Mouse (Mus musculus) thymus, postnatal 25 days (tissue): ENCODE data around the gene Stx6.
A peak's percentile ranks its signal among the peaks of the same experiment; 100 is the strongest.

Experiments used
- DNase-seq: peaks from one replicate; pipeline ENCODE4 v3.0.0; 2022

Stx6 gene

GRCm38 (mm10) chr1:155210011-155210763 is 51.7 kb downstream of the Stx6 start:
- DNase-seq: no peak

GRCm38 (mm10) chr1:155211017-155211416 is 52.5 kb downstream of the Stx6 start:
- no peak for DNase-seq

GRCm38 (mm10) chr1:155212081-155212480 is 53.6 kb downstream of the Stx6 start:
- no peak for DNase-seq

- DNase-seq: no peak
Observed at GRCm38 (mm10) chr1:155212493-155212892, 54.0 kb downstream of the Stx6 start.

GRCm38 (mm10) chr1:155212936-155213774 is 54.6 kb downstream of the Stx6 start:
- DNase-seq: no peak

- DNase-seq: no peak
Observed at GRCm38 (mm10) chr1:155213912-155214311, 55.4 kb downstream of the Stx6 start.

GRCm38 (mm10) chr1:155215066-155215764 is 56.7 kb downstream of the Stx6 start:
- DNase-seq: peak; percentile 61

- no peak for DNase-seq
Observed at GRCm38 (mm10) chr1:155216313-155216712, 57.8 kb downstream of the Stx6 start.

GRCm38 (mm10) chr1:155216844-155217243 is 58.3 kb downstream of the Stx6 start:
- no peak for DNase-seq

- peak; percentile 80 for DNase-seq
Observed at GRCm38 (mm10) chr1:155217865-155218541, 59.5 kb downstream of the Stx6 start.

GRCm38 (mm10) chr1:155218924-155219323 is 60.4 kb downstream of the Stx6 start:
- DNase-seq: no peak

GRCm38 (mm10) chr1:155222101-155222669 is 63.7 kb downstream of the Stx6 start:
- no peak for DNase-seq

- DNase-seq: peak; percentile 50
Observed at GRCm38 (mm10) chr1:155223036-155223435, 64.5 kb downstream of the Stx6 start.

- DNase-seq: peak; percentile 84
Observed at GRCm38 (mm10) chr1:155223849-155224554, 65.5 kb downstream of the Stx6 start.

- no peak for DNase-seq
Observed at GRCm38 (mm10) chr1:155229464-155230411, 71.2 kb downstream of the Stx6 start.

GRCm38 (mm10) chr1:155232385-155232784 is 73.9 kb downstream of the Stx6 start:
- no peak for DNase-seq

GRCm38 (mm10) chr1:155232786-155233185 is 74.3 kb downstream of the Stx6 start:
- DNase-seq: no peak

- no peak for DNase-seq
Observed at GRCm38 (mm10) chr1:155233378-155233777, 74.9 kb downstream of the Stx6 start.

GRCm38 (mm10) chr1:155233931-155234607 is 75.6 kb downstream of the Stx6 start:
- DNase-seq: peak; percentile 70

- no peak for DNase-seq
Observed at GRCm38 (mm10) chr1:155235641-155236040, 77.1 kb downstream of the Stx6 start.
